Mouse (Mus musculus) lung, postnatal 25 days (tissue): ENCODE results near the gene Tbc1d21.

Experiments used
- DNase-seq: peaks from one replicate; pipeline ENCODE4 v3.0.0; 2022; ENCODE audit warnings: low spot score

Tbc1d21 gene

DNA sequence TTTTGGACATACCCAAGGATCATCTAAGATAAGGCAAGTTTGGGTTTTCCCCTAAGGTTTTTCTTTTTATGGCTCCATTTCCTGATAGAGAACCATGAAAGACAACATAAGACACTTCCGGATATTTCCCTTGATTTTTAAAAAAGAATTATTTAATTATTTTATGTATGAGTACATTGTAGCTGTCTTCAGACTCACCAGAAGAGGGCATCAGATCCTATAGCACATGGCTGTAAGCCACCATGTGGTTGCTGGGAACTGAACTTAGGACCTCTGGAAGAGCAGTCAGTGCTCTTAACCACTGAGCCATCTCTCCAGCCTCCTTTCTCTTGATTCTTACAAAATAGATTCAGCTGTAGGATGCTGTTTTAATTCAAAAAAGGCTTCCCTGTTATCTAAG lies 28.5 kb downstream of the Tbc1d21 start:
- DNase-seq, result no peak

DNA sequence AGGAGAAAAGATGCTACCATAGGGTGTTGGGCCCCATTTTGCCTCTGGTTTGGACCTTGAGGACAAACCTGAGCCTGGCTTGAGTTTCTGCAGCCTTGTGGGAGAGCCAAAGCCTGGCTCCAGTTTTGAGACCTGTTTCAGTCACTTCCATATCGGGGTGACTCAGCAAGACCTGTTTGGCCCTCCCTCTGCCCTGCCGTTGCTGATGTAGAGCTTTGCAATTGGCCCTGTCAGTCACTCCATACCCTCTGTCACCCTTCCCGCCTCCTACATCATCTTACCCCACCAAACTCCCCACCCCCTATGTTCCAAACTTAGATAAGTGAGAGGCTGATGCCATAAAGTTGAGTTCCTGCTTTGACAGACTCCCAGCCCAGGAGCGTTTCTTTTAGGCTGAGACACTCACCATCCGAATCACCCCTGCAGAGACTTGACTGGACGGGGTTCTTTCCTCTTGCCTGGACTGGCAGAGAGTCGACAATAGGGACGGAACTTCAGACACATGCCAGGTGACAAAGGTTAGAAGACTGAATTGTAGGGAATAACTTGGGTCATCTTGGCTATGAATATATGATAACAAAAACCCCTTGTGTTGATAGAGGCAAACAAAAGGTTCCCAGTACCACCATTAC lies 33.5 kb downstream of the Tbc1d21 start:
- no peak for DNase-seq

DNA sequence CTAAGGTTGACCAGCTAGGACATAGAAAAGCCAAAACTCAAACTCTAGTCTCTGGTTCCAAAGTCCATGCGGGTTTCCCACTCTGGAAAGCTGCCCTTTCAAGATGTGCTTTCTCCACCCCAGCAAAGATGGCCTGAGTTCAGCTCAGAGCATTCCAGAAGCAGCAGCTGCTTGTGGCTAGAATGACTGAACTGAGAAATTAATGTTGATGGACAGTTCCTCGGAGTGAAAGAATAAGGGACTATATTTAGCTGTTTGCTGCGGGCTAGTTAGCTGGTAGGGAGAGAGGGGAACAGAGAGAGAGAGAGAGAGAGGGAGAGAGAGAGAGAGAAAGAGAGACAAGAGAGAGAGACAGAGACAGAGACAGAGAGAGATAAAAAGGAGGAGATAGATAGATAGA lies 39.0 kb downstream of the Tbc1d21 start:
- no peak for DNase-seq

DNA sequence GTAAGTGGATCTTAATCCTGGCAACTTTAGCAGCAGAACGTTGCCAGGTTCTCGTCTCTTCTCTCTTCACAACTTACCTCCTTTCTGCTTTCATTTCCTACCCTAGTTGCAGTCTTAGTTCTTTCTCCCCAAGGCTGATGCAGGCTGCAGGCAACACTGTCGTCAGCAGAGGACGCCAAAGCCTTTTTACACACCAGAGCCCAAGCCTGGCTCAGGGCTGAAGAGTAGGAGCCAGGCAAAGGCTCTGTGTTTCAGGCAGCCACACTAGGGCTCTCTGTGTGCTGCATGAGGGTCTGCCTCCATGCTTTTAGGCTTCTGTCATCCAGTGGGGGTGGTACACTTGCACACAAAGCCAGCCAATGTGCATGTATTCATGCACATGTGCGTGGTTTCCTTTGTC lies 40.0 kb downstream of the Tbc1d21 start:
- no peak for DNase-seq

DNA sequence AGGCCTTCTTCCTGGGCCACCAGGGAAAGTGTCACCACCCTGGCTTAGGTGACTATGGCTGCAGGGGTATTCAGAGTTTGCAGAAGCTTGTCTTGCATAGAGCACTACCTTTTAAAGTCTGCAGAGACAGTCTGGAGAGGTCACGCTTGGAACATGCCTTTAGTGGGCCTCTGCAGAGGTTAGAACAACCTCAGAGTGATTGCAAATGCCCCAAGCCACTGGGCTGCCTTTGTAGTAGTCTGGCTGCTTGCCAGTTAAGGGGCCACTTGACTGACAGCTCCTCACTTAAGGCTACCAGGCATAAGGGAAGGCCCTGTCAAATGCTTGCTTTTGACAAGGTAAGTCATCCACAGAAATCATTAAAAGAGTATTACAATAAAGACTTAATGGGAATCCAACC lies 42.9 kb downstream of the Tbc1d21 start:
- no peak for DNase-seq

DNA sequence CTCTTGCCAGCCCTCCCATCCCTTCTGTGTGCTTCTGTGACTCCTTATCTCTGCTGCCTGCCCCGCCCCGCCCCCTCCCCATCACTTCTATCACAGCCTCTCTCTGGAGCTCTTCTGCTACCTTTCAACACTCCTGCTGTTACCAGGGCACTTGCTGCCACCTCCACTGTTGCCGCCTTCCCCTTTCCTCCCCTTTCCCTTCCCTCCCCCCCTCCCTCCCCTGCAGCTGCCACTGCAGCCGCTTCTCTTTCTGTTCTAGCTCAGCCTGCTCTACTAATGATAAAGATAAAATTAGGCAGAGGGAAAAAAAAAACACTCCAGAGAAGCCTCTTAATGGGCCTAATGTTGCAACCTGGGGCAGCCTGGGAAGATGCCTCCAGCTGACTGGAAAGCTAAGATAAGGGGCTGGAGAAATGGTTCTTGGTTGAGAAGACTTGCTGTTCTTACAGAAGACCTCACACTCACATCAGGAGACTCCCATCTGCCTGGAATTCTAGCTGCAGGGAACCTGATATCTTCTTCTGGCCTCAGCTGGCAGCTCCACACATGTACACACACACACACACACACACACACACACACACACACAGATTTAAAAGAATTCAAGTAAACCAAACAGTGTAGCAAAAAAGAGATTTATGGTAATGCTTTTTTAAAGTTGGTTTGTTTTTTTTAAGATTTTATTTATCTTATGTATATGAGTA lies 43.6 kb downstream of the Tbc1d21 start:
- no peak for DNase-seq

DNA sequence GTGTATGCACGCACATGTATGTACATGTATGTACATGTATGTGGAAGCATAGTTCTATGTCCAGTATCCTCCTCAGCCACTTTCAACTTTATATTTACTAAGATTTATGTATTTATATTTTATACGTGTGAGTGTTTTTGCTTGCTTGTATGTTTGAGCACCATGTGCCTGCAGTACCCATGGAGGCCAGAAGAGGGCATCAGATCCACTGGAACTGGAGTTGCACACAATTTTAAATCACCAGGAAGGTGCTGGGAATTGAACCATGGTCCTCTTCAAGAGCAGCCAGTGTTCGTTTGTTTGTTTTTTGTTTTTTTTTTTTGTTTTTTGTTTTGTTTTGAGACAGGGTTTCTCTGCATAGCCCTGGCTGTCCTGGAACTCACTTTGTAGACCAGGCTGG lies 48.6 kb downstream of the Tbc1d21 start:
- no peak for DNase-seq

DNA sequence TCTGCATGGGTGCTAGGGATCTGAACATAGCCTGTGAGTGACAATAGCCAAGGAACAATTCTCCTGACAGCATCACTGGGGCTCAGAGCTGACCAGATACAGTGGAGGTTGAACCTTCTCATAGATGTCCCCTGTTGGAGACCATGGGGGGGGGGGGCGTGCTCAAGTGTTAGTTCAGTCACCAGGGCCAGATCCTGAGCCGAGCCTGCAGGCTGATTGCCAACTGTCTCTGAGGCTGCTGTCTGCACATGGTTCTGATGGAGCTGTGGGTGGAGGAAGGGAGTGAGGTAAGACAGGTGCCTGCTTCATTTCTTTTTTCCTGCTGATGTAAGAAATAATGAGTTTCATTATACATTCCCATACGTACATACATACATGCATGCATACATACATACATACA lies 51.9 kb downstream of the Tbc1d21 start:
- DNase-seq, result no peak

DNA sequence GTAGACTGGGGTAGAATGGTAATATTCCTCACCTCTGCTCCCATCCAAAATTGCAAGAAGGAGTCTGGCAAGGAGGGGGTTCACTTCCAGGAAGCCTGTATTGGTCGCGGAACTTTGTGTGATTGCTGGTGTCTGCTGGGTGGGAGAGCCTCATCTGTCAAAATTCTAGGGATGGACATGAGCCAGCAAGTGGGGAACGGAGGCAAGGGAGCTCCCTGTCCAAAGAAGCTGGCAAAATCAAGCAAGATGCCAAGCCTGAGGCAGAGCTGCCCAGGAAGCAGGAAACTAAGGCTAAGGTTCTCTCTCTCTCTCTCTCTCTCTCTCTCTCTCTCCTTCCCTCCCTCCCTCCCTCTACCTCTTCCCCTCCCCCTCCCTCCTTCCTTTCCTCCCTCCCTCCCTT lies 52.9 kb downstream of the Tbc1d21 start:
- DNase-seq, result no peak

DNA sequence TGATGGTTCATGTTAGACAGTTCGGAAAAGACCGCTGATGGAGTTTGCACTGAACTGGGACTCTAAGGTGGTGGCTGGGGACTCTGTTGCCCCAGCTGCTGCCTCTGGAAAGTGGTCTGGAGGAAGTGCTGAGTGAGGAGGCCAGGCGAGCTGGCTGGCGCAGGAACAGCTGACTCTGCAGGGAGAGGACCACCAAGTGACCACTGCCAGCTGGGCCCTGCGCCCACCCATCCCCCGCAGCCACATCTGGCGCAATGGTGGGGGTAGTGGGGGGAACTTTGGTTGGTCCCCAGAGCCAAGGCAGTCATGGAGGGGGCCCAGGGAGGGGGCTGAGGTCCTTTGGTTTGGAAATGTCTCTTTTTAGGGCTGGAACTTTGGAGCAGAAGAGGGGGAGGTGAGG lies 53.5 kb downstream of the Tbc1d21 start:
- DNase-seq, result no peak

DNA sequence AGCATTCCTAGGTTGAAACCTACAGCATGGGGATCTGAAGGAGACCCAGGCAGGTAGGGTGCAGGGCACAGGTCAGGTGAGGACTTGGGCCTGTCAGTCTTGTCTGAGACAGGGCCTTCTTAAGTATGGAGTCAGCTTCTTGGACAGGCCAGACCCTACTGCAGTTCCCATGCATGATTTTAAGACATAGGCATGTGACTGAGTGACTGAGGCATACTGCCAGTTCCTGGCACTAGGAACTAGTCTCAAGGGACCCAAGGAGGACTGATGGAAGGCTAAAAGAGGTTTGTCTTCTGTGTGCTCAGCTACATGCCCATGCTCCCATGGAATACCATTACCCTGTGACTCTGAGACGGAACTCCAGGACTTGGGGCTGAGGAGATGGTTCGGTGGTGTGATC lies 54.4 kb downstream of the Tbc1d21 start:
- DNase-seq, result no peak

DNA sequence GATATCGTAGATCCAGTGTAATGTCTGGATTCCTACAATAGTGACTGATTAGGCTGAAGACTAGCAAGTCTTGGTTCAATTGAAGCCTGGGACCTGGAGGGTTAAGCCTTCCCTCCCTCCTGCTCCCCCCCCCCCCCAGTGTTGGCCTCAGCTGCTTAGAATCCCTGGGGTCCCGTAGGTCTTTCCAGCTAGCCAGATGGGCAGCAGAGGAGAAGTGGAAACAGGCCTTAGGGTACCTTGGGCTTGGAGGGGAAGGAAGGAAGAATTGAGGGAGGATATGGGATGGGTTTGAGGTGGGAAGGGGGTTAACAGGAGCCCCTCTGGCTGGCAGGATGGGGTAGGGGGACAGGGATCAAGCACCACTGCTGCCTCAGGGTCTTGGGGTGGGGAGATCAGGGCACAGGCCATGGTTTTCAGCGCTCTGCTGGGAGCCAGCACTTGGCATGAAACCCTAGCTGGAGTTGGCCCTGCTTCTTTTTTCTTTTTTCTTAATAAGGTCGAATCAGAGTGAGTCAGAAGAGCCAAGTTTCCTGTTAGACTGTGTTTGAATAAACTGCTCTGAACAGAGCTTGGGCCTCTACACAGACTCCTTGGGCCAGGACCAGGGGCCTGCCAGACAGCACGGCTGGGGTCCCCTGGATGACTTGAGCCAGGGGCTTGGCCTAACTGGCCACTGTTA lies 55.4 kb downstream of the Tbc1d21 start:
- no peak for DNase-seq

DNA sequence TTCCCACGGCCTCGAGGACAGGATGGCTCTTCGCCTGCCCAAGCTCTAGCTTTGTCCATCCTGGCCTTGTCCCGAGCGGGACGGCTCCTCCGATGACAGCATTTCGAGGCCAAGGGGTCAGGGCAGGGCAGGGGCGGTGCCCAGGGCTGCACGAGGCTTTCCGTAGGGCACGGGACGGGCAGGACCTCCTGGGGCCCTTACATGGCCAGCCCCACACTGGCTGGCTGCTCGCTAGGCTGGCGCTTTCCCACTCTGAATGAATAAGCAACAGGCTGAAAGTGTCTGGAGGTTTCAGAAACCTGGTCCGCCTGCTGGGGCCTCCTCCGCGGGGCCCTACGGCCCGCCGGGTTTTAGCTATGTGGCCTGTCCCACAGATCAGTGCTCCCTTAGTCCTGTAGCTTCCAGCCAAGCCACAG lies 57.3 kb downstream of the Tbc1d21 start, which contains the start of gene Loxl1:
Gene Loxl1 (minus strand): TSS at position 243 of the 416 bp plus-strand sequence.
- peak; percentile 59 for DNase-seq

DNA sequence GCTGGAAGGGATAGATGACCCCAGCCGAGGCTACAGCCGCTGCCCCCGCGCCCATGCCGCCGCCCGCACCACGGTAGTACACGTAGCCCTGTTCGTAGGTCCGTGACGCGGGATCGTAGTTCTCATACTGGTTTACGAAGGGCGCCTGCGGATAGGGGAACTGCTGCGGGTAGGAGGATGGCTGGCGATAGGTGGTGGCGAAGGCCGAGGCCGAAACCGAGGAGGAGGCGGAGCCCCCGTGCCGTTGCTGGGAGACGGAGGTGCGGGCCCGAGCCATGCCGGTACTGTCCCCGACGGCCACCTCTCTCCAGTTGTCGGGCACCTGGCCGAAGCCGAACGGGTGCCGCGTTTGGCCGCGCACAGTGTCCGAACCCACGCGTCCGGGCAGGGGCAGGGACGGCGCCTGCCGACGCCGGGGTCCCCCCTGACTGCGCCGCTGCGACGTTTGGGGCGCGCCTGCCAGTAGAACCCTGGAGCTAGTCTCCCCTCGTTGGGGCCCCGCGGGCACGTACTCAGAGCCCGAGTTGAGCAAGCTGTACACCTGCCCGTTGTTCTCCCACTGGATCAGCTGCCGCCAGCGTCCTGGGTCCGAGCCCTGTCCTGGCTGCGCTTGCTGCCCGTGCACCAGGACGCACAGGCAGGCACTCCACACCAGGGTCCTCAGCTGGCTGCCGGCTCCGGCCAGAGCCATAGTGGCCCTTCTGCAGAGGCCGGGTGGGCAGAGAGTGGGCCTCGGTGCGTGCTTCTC lies 57.9 kb downstream of the Tbc1d21 start:
- DNase-seq, result no peak

DNA sequence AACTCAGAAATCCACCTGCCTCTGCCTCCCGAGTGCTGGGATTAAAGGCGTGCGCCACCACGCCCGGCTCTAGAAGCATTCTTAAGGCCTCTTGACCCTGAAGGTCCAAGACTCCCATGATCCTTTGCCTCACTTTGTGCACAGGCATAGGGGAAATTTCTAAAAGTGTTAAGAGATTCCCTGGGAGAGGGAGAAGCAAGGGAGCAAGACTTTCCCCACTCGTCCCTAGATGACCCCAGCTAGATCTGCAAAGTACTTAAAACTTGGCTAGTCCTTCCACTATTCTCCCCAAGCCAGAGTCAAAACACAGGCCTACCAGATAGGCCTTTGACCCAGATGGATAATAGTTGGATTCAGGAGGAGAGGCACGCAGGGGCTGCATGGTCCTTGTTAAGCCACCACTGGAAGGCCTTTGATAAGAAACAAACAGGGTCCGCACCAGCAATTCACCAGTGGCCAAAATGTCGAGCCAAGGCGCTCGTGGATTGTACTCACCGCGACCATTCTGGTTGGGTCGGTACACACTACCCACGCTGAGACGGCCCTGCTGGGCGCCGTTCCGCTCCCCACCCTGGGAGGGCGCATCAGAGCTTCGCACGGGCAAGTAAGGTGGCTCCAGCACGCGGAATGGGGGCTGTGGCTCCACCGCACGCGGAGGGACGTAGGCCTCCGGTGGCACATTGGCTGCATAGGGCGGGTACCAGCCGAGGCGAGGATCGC lies 58.9 kb downstream of the Tbc1d21 start:
- DNase-seq, result peak; percentile 12

DNA sequence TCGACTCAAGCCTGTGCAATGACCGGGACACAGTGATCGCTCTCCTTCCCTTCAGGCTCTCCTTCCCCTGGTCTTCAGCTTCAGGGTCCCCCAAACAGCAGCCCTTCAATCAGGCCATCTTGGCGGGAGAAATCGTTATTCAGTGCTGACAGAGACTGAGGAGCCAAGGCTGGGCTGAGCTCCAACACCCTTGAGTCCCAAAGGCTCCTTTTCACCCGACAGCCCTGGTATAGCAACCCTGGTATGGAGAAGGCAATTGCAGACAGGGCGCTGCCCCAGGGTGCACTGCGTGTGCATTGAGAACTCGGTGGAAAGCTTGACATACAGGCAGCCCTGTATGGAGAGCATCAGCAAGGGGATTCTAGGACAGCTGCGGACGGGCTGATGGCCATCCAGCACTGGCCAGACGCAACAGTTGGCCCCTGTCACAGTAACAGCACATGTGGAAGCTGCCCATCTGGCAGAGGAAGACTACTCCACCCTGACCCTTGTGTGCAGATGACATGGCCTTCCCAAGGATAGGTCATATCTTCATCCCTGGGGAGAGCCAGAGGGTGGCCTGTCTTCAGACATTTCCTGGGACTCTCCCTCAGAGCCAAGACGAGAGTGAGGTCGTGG lies 60.1 kb downstream of the Tbc1d21 start:
- DNase-seq, result peak; percentile 47
